Mouse (Mus musculus) layer of hippocampus, postnatal 10 days (tissue): ENCODE measurements around the gene 4933421I07Rik. TPM values are rescaled to one million over a fixed set of nuclear protein-coding genes. Genes with fewer than 3 reads are reported as not detected.

ENCODE experiments used
- DNase-seq, 2 experiments: peaks; one replicate each; pipeline ENCODE4 v3.0.0; 2021; ENCODE audit warnings: low spot score in 2 of 2
- long read RNA-seq: library from polyadenylated mRNA; stranded (forward); transcript quantifications from one replicate; pipeline ENCODE4 v2.0.0, GENCODE M21; 2023
- total RNA-seq, 2 experiments: library from RNA; stranded (reverse); gene quantifications; 2 replicates each; pipeline ENCODE4 v1.2.3; 2021

Gene 4933421I07Rik
- total RNA-seq = not detected
- long read RNA-seq = 0 reads

DNA sequence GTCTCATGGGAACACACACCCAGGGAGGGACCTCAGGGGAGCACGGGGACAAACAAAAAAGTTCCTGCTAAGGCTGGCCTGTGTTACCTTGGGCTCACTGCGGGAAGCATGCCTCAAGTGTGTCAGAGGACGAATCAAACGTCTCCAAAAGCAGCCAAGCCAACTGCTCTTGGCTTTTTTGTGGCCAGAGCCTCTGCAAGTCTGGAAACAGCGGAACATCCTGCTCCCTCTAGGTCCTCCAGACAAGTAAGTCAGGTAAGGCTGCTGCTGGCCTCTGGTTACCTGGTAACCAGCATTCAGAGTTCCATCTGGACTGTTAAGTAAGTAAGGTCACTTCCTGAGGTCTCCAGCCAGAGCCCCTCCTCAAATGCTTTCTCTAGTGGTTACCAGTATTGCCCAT lies at the start of gene 4933421I07Rik:
Gene 4933421I07Rik, minus strand, starts transcription at position 271 of the 400 bp plus-strand sequence.
- DNase-seq = no peak

DNA sequence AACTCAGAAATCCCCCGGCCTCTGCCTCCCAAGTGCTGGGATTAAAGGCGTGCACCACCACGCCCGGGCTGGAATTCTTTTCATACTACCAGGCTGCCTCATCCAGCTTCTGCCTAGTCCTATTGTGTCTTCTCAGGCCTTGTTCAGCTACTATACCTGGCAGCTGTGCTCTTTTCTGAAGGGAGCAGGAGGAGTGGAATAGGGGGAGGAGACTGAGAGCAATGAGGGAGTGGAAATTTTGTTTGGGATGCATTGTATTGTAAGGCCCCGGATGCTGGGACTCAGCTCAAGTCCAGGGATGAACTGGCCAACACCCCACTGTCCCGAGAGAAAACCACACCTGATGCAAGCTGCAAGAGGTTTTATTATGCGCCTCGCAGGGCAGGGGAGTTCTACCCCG lies 49.4 kb upstream of the 4933421I07Rik start:
- no peak for DNase-seq

- DNase-seq = no peak
These were observed 48.3 kb upstream of the 4933421I07Rik start for GRCm38 (mm10) chr7:42496202-42496601.

DNA sequence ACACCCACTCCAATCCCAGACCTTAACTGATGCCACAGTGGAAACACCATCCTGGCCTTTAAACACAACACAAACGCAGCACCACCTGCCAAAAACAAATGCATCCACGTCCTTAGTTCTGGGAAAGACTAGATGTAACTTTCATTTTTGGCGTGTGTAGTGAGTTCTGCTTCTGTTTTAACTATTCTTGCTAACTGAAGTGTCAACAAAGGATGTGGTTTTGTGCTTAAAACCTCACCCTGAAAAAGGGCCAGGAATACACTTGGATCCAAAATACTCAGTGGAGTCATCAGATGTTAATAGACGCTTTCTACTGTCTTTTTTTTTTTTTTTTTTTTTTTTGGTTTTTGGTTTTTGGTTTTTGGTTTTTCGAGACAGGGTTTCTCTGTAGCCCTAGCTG lies 42.9 kb upstream of the 4933421I07Rik start:
- DNase-seq = no peak

DNA sequence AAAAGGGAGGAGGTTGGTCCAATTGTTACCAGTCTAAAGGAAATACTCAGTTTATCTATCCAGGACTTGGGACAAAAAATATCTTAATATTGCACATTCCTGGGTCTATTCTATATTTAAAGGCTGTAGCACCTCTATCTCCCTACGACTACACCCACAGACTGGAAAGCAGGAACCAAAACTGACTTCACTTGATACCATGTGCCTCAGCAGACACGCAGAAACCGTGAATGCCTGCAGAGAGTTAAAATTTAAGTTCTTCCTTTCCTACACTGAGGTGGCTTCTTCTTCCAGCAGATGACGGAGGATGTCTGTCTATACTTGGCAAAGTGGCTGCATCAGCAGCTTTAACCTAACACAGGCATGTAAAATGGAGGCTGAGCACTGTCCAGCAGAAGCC lies 42.4 kb upstream of the 4933421I07Rik start:
- no peak for DNase-seq

DNA sequence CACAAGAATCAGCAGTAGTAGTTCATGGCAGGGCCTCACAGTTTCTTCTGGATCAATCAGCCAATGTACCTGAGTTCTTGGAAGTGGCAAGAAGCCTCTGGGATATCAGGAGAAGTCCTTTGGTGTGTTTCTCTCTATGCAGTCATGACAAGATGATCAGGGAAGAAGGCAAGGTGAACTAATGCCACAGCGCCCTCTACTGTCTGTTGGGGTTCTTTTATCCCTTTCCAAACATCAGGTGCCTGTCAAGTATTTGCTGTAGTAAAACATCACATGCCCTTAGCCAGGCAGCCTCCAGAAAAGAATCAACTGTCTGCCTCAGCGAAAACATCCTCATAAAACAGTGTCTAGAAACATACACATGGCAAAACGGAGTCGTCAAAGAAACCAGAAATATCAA lies 6.7 kb upstream of the 4933421I07Rik start:
- DNase-seq = no peak

DNA sequence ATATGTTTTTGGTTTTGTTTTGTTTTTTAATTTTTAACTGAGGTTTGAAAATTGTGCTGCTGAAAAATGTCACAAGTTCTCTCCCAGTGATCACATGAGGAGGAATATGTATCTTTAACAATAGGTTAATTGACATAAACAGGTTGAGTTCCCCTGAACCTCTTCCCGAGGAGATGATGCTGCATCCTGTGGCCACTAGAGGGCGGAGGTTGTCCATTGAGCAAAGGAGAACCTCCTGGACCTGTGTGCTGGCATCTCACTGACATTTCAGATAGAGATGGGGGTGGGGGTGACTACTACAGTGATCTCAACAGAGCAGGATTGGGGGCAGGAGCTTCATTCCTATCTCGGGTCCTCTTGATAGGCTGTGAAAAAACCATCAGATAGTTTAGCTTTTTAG lies 2.7 kb upstream of the 4933421I07Rik start:
- no peak for DNase-seq

DNA sequence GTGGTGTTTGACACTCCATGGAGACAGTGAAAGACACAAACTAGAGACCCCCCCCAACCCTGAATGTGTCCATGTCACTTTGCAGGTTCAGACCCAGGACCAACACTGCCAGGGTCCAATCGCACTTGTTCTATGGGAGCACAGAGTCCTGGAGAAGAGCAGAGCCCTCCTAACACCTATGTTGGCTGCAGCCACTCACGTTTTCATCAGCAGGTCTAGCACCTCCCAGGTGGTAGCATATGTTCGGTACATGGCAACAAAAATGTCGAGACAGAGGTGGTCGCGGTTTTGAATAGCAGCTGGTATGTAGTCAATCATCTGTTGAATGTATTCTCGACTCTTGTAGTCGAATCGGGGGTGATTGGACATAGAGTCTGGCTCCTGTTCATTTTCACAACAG lies 568 bp downstream of the 4933421I07Rik start:
- no peak for DNase-seq

Other genes with a start within 250 kb of the 4933421I07Rik start
- not detected for gene Vmn2r61, start 188.1 kb downstream of the 4933421I07Rik start, total RNA-seq
- gene Zfp141, start 57.6 kb upstream of the 4933421I07Rik start, total RNA-seq = 10 to 100 TPM; 19.0 to 20.9 TPM
- gene Gm21028, start 130.5 kb upstream of the 4933421I07Rik start, total RNA-seq = not detected
- gene Zfp977, start 144.4 kb upstream of the 4933421I07Rik start, total RNA-seq = 1 to 10 TPM; 3.2 to 3.9 TPM
- 1 to 10 TPM; 4.9 to 5.6 TPM for gene Zfp976, start 194.5 kb upstream of the 4933421I07Rik start, total RNA-seq
- 1 to 10 TPM; 7.7 to 7.9 TPM for gene Zfp975, start 244.6 kb upstream of the 4933421I07Rik start, total RNA-seq